Mouse (Mus musculus) lung, embryonic 15.5 days (tissue): ENCODE measurements around the gene Wfdc13. TPM values are rescaled to one million over a fixed set of nuclear protein-coding genes. Genes with fewer than 3 reads are reported as not detected.

Source experiments
- ATAC-seq: fragments of 200-750 bp; cut with Nextera tagmentation; 2 replicates; pipeline ENCODE4 v1.8.0; 2017; ENCODE audit warnings: moderate number of reproducible peaks, borderline replicate concordance; ENCODE audit not compliant: low FRiP score, low TSS enrichment; ENCODE audit errors: extremely low read depth
- H3K27ac ChIP-seq: fragments of 300-500 bp; sonication (generic); 2 replicates; pipeline ENCODE4 v1.5.1; 2015; ENCODE audit warnings: moderate library complexity, mild to moderate bottlenecking, inconsistent platforms
- H3K27me3 ChIP-seq: fragments of 300-500 bp; sonication (generic); 2 replicates; pipeline ENCODE4 v1.6.1; 2015; ENCODE audit warnings: inconsistent platforms
- H3K36me3 ChIP-seq: fragments of 300-500 bp; sonication (generic); 2 replicates; pipeline ENCODE4 v1.6.1; 2015; ENCODE audit warnings: inconsistent platforms
- H3K4me1 ChIP-seq: fragments of 300-500 bp; sonication (generic); 2 replicates; pipeline ENCODE4 v1.6.1; 2015; ENCODE audit warnings: inconsistent platforms
- H3K4me2 ChIP-seq: fragments of 300-500 bp; sonication (generic); 2 replicates; pipeline ENCODE4 v1.6.1; 2015; ENCODE audit warnings: inconsistent platforms, mild to moderate bottlenecking, moderate library complexity
- H3K4me3 ChIP-seq: fragments of 300-500 bp; sonication (generic); 2 replicates; pipeline ENCODE4 v1.5.1; 2015; ENCODE audit warnings: mild to moderate bottlenecking, inconsistent platforms
- H3K9ac ChIP-seq: fragments of 300-500 bp; sonication (generic); 2 replicates; pipeline ENCODE4 v1.6.1; 2015; ENCODE audit warnings: inconsistent platforms
- H3K9me3 ChIP-seq: fragments of 300-500 bp; sonication (generic); 2 replicates; pipeline ENCODE4 v1.6.1; 2016; ENCODE audit warnings: inconsistent platforms
- WGBS: fragments of 180-500 bp; shearing (Covaris S2); methylation state at CpG from one replicate; pipeline ENCODE4 v1.1.7; 2015; 5-methylcytosine and 5-hydroxymethylcytosine counted together
- polyA plus RNA-seq: library from polyadenylated mRNA; unstranded; fragments of >200 nt; fragmentation: Nextera tagmentation; extraction: Ambion mirVana; gene quantifications from 2 replicates; pipeline ENCODE4 v1.2.1, GENCODE M21; 2015

Gene Wfdc13
- 0.20 and 0.22 TPM in 2 replicates for polyA plus RNA-seq

- Histone ChIP-seq H3K27me3 (no peaks in the 10 kb centered on the region), H3K4me2 (no peak within 1 kb of the TSS), H3K4me1 (no peaks in the 10 kb centered on the region), H3K9me3 (no peaks in the 10 kb centered on the region), H3K4me3 (no peak within 1 kb of the TSS), H3K27ac (no peak within 1 kb of the TSS), H3K9ac (no peak within 1 kb of the TSS), H3K36me3 (no peaks in the 10 kb centered on the region)
- 55% methylated on average over 3 of the region's 3 CpGs for WGBS
- ATAC-seq = no peak
Observed at GRCm38 (mm10) chr2:164684807-164685206, at the start of gene Wfdc13. Gene Wfdc13, plus strand, starts transcription at chr2:164685107.

- 75% methylated on average over 9 of the region's 9 CpGs for WGBS
- Histone ChIP-seq H3K27ac (no peak overlapping the region), H3K36me3 (no peaks in the 10 kb centered on the region), H3K4me2 (no peak overlapping the region), H3K27me3 (no peaks in the 10 kb centered on the region), H3K4me1 (no peaks in the 10 kb centered on the region), H3K9me3 (no peaks in the 10 kb centered on the region), H3K9ac (no peak overlapping the region), H3K4me3 (no peak overlapping the region)
- no peak for ATAC-seq
Observed at GRCm38 (mm10) chr2:164635266-164635665, 49.6 kb upstream of the Wfdc13 start.

- Histone ChIP-seq H3K4me1 (no peaks in the 10 kb centered on the region), H3K4me3 (no peak within 1 kb of the TSS), H3K27ac (no peak within 1 kb of the TSS), H3K27me3 (no peaks in the 10 kb centered on the region), H3K36me3 (no peaks in the 10 kb centered on the region), H3K9ac (no peak within 1 kb of the TSS), H3K4me2 (no peak within 1 kb of the TSS), H3K9me3 (no peaks in the 10 kb centered on the region)
- no peak for ATAC-seq
- 71% methylated on average over 3 of the region's 3 CpGs for WGBS
Observed at GRCm38 (mm10) chr2:164638696-164639095, 46.2 kb upstream of the Wfdc13 start, which contains the start of gene Wfdc16. Gene Wfdc16, minus strand, starts transcription at chr2:164638796.

GRCm38 (mm10) chr2:164641129-164641528 is 43.8 kb upstream of the Wfdc13 start:
- no peaks in the 10 kb centered on the region for H3K9me3 ChIP-seq
- ATAC-seq = no peak
- WGBS = 68% methylated on average over 7 of the region's 7 CpGs

GRCm38 (mm10) chr2:164641881-164642673 is 42.8 kb upstream of the Wfdc13 start:
- Histone ChIP-seq H3K27ac (no peak overlapping the region), H3K4me1 (no peaks in the 10 kb centered on the region), H3K4me2 (no peak overlapping the region), H3K9ac (no peak overlapping the region), H3K9me3 (no peaks in the 10 kb centered on the region), H3K4me3 (no peak overlapping the region), H3K27me3 (no peaks in the 10 kb centered on the region), H3K36me3 (no peaks in the 10 kb centered on the region)
- ATAC-seq = no peak
- 60% methylated on average over 13 of the region's 13 CpGs for WGBS

More at GRCm38 (mm10) chr2:164641129-164641528, 43.8 kb upstream of the Wfdc13 start:
- Histone ChIP-seq H3K27me3 (no peaks in the 10 kb centered on the region), H3K9ac (no peak overlapping the region), H3K4me3 (no peak overlapping the region), H3K4me2 (no peak overlapping the region), H3K27ac (no peak overlapping the region), H3K36me3 (no peaks in the 10 kb centered on the region), H3K4me1 (no peaks in the 10 kb centered on the region)

GRCm38 (mm10) chr2:164655858-164656257 is 29.0 kb upstream of the Wfdc13 start, which contains the start of gene Wfdc10:
Gene Wfdc10, plus strand, starts transcription at chr2:164656046.
- H3K4me2 ChIP-seq = no peak within 1 kb of the TSS
- no peak within 1 kb of the TSS for H3K9ac ChIP-seq
- ATAC-seq = no peak
- no peaks in the 10 kb centered on the region for H3K36me3 ChIP-seq
- H3K9me3 ChIP-seq = no peaks in the 10 kb centered on the region
- WGBS = 12% methylated on average over 11 of the region's 11 CpGs
- H3K4me3 ChIP-seq = no peak within 1 kb of the TSS
- no peaks in the 10 kb centered on the region for H3K4me1 ChIP-seq
- no peaks in the 10 kb centered on the region for H3K27me3 ChIP-seq
- H3K27ac ChIP-seq = no peak within 1 kb of the TSS

GRCm38 (mm10) chr2:164656483-164656882 is 28.4 kb upstream of the Wfdc13 start, which contains the start of gene Wfdc9:
Gene Wfdc9, minus strand, starts transcription at chr2:164656583.
- WGBS = 65% methylated on average over 9 of the region's 9 CpGs
- H3K27me3 ChIP-seq = no peaks in the 10 kb centered on the region
- no peaks in the 10 kb centered on the region for H3K4me1 ChIP-seq
- H3K4me3 ChIP-seq = no peak within 1 kb of the TSS
- no peak for ATAC-seq
- no peak within 1 kb of the TSS for H3K4me2 ChIP-seq
- no peak within 1 kb of the TSS for H3K27ac ChIP-seq
- H3K36me3 ChIP-seq = no peaks in the 10 kb centered on the region
- H3K9me3 ChIP-seq = no peaks in the 10 kb centered on the region
- H3K9ac ChIP-seq = no peak within 1 kb of the TSS

GRCm38 (mm10) chr2:164664851-164665250 is 20.1 kb upstream of the Wfdc13 start:
- H3K9ac ChIP-seq = no peak overlapping the region
- no peak overlapping the region for H3K4me3 ChIP-seq
- no peaks in the 10 kb centered on the region for H3K36me3 ChIP-seq
- WGBS = 85% methylated on average over 7 of the region's 7 CpGs
- no peak overlapping the region for H3K4me2 ChIP-seq
- no peak for ATAC-seq
- H3K27me3 ChIP-seq = no peaks in the 10 kb centered on the region
- no peaks in the 10 kb centered on the region for H3K9me3 ChIP-seq
- no peak overlapping the region for H3K27ac ChIP-seq
- H3K4me1 ChIP-seq = no peaks in the 10 kb centered on the region

- Histone ChIP-seq H3K4me3 (no peak overlapping the region), H3K27me3 (no peaks in the 10 kb centered on the region), H3K27ac (no peak overlapping the region), H3K4me1 (no peaks in the 10 kb centered on the region), H3K36me3 (no peaks in the 10 kb centered on the region), H3K9me3 (no peaks in the 10 kb centered on the region), H3K4me2 (no peak overlapping the region), H3K9ac (no peak overlapping the region)
- ATAC-seq = no peak
- 76% methylated on average over 5 of the region's 5 CpGs for WGBS
Observed at GRCm38 (mm10) chr2:164670261-164670660, 14.6 kb upstream of the Wfdc13 start.

GRCm38 (mm10) chr2:164670938-164671337 is 14.0 kb upstream of the Wfdc13 start:
- ATAC-seq = no peak
- no peak overlapping the region for H3K4me3 ChIP-seq

GRCm38 (mm10) chr2:164673987-164674386 is 10.9 kb upstream of the Wfdc13 start, which contains the start of gene Wfdc11:
Gene Wfdc11, minus strand, starts transcription at chr2:164674087.
- ATAC-seq = no peak
- Histone ChIP-seq H3K27ac (no peak within 1 kb of the TSS), H3K4me1 (peaks cover 5% of the 10 kb centered on the region), H3K36me3 (no peaks in the 10 kb centered on the region), H3K4me3 (no peak within 1 kb of the TSS), H3K9ac (no peak within 1 kb of the TSS), H3K27me3 (no peaks in the 10 kb centered on the region), H3K9me3 (no peaks in the 10 kb centered on the region), H3K4me2 (no peak within 1 kb of the TSS)
- WGBS = 62% methylated on average over 7 of the region's 7 CpGs

More at GRCm38 (mm10) chr2:164670938-164671337, 14.0 kb upstream of the Wfdc13 start:
- Histone ChIP-seq H3K4me2 (no peak overlapping the region), H3K27me3 (no peaks in the 10 kb centered on the region), H3K4me1 (no peaks in the 10 kb centered on the region), H3K9me3 (no peaks in the 10 kb centered on the region), H3K36me3 (no peaks in the 10 kb centered on the region), H3K27ac (no peak overlapping the region), H3K9ac (no peak overlapping the region)
- 25% methylated on average over 1 of the region's 1 CpGs for WGBS

- WGBS = 77% methylated on average over 7 of the region's 7 CpGs
- Histone ChIP-seq H3K4me3 (no peak overlapping the region), H3K9me3 (no peaks in the 10 kb centered on the region), H3K27me3 (no peaks in the 10 kb centered on the region), H3K4me1 (peaks cover 11% of the 10 kb centered on the region), H3K9ac (no peak overlapping the region), H3K36me3 (no peaks in the 10 kb centered on the region), H3K4me2 (no peak overlapping the region), H3K27ac (no peak overlapping the region)
- no peak for ATAC-seq
Observed at GRCm38 (mm10) chr2:164676103-164676502, 8.8 kb upstream of the Wfdc13 start.
